Mouse (Mus musculus) lung, embryonic 15.5 days (tissue): ENCODE results near the gene Mitf. TPM values are rescaled to one million over a fixed set of nuclear protein-coding genes. Genes with fewer than 3 reads are reported as not detected.

Experiments
- ATAC-seq: fragments of 200-750 bp; cut with Nextera tagmentation; 2 replicates; pipeline ENCODE4 v1.8.0; 2017; ENCODE audit warnings: moderate number of reproducible peaks, borderline replicate concordance; ENCODE audit not compliant: low FRiP score, low TSS enrichment; ENCODE audit errors: extremely low read depth
- H3K27ac ChIP-seq: fragments of 300-500 bp; sonication (generic); 2 replicates; pipeline ENCODE4 v1.5.1; 2015; ENCODE audit warnings: moderate library complexity, mild to moderate bottlenecking, inconsistent platforms
- H3K27me3 ChIP-seq: fragments of 300-500 bp; sonication (generic); 2 replicates; pipeline ENCODE4 v1.6.1; 2015; ENCODE audit warnings: inconsistent platforms
- H3K36me3 ChIP-seq: fragments of 300-500 bp; sonication (generic); 2 replicates; pipeline ENCODE4 v1.6.1; 2015; ENCODE audit warnings: inconsistent platforms
- H3K4me1 ChIP-seq: fragments of 300-500 bp; sonication (generic); 2 replicates; pipeline ENCODE4 v1.6.1; 2015; ENCODE audit warnings: inconsistent platforms
- H3K4me2 ChIP-seq: fragments of 300-500 bp; sonication (generic); 2 replicates; pipeline ENCODE4 v1.6.1; 2015; ENCODE audit warnings: inconsistent platforms, mild to moderate bottlenecking, moderate library complexity
- H3K4me3 ChIP-seq: fragments of 300-500 bp; sonication (generic); 2 replicates; pipeline ENCODE4 v1.5.1; 2015; ENCODE audit warnings: mild to moderate bottlenecking, inconsistent platforms
- H3K9ac ChIP-seq: fragments of 300-500 bp; sonication (generic); 2 replicates; pipeline ENCODE4 v1.6.1; 2015; ENCODE audit warnings: inconsistent platforms
- H3K9me3 ChIP-seq: fragments of 300-500 bp; sonication (generic); 2 replicates; pipeline ENCODE4 v1.6.1; 2016; ENCODE audit warnings: inconsistent platforms
- WGBS: fragments of 180-500 bp; shearing (Covaris S2); methylation state at CpG from one replicate; pipeline ENCODE4 v1.1.7; 2015; 5-methylcytosine and 5-hydroxymethylcytosine counted together
- polyA plus RNA-seq: library from polyadenylated mRNA; unstranded; fragments of >200 nt; fragmentation: Nextera tagmentation; extraction: Ambion mirVana; gene quantifications from 2 replicates; pipeline ENCODE4 v1.2.1, GENCODE M21; 2015

The Mitf gene
- polyA plus RNA-seq, 1 experiment from 2014 or later: 1.9 TPM

DNA sequence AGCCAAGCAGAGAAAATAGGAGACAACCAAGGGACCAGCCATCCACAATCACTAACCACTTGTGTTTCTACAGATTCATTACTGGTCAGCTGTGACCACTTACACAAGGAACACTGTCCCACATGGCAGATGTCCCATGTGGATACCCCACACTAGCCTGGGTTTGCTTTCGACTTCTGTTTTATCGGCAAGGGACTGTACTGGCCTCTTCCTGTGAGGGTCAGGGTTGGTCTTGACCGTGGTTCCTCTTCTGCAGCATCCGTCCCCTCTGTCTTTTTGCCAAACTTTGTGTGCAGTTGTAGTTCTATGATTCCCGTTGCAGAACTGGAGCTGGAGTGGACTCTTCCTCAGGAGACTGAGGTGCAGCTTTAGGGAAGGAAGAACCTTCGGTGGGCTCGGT is 59.7 kb downstream of the Mitf start:
- Histone ChIP-seq H3K36me3 (no peaks in the 10 kb centered on the region), H3K4me3 (no peak overlapping the region), H3K4me2 (no peak overlapping the region), H3K9me3 (no peaks in the 10 kb centered on the region), H3K27me3 (no peaks in the 10 kb centered on the region), H3K27ac (no peak overlapping the region), H3K4me1 (no peaks in the 10 kb centered on the region), H3K9ac (no peak overlapping the region)
- ATAC-seq: no peak
- WGBS: 81% methylated on average over 7 of the region's 7 CpGs

DNA sequence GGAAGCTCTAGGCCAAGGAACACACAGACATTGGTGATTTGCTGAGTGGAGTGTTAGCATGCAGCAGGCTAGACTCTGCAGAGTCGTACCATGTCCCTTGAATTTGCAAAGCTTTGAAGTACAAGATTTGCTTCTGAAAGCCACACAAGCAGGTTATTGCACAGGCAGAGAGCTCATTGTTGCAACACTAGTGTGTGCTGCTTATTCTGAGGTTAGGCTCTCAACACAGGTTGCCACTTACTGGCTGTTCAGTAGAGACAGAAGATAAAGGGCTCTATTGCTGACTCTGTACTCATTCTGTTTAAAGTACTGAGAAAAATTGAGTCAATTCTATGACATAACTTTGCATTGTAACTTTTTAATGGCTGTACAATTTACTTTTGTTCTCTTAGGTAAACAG is 61.2 kb downstream of the Mitf start:
- no peak for ATAC-seq
- Histone ChIP-seq H3K36me3 (no peaks in the 10 kb centered on the region), H3K27ac (no peak overlapping the region), H3K4me1 (no peaks in the 10 kb centered on the region), H3K9ac (no peak overlapping the region), H3K27me3 (no peaks in the 10 kb centered on the region), H3K4me3 (no peak overlapping the region), H3K4me2 (no peak overlapping the region), H3K9me3 (no peaks in the 10 kb centered on the region)
- 66% methylated on average over 1 of the region's 1 CpGs for WGBS

DNA sequence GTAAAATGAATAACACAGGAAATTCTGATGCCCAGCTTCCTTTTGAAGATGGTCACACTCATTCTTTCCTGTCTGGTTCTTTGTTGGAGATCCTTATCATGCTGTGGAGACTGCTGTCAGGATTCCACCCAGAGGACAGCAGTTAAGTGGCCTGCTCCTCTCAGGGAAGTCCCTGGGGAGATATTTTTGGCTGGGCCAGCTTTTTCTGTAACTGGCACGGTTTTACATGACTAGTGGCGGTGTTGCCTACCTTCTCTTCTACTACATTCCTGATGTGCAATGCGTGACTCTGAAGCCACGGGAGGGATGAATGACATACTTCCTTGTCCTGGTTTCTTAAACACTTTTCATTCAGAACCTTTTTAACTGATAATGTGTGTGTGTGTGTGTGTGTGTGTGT is 63.1 kb downstream of the Mitf start:
- ATAC-seq: no peak

DNA sequence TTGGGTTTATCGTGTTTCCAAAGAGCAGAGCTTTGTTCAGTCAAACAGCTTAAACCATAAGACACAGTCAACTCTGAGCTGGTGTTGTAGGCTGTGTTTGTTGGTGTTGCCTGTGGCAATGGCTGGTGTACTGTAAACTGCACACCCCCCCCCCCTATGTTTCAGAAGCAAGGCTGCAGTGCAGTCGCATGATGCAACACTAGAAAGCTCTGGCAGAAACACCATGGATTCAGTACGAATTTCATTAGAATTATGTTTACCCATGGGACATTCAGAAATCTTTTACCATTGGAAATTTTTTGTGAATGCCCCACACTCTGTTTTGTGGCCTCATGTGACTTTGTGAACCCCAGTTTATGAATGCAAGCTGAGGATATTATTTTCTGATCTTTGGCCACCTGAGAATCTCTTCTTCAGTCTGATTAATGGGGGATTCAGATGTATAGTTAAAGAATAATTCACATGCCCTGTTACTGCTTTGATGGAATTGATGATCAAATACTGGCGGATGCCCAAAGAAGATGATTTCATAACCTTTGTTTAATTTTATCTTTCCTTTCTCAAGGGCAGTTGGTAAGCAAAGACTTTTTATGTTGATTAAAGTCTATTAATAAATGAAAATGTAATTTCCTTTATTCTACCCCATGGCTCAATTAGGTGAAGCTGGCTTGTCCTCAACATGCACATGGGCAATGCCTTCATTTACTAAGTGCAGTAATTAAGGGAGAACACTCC is 64.6 kb downstream of the Mitf start:
- no peak overlapping the region for H3K27ac ChIP-seq
- H3K36me3 ChIP-seq: no peaks in the 10 kb centered on the region
- WGBS: 86% methylated on average over 4 of the region's 4 CpGs
- no peak overlapping the region for H3K4me2 ChIP-seq
- no peak overlapping the region for H3K9ac ChIP-seq
- no peak for ATAC-seq
- H3K4me1 ChIP-seq: no peaks in the 10 kb centered on the region
- no peaks in the 10 kb centered on the region for H3K9me3 ChIP-seq
- no peak overlapping the region for H3K4me3 ChIP-seq
- H3K27me3 ChIP-seq: no peaks in the 10 kb centered on the region

More for the DNA sequence above, 63.1 kb downstream of the Mitf start:
- no peaks in the 10 kb centered on the region for H3K27me3 ChIP-seq
- H3K27ac ChIP-seq: no peak overlapping the region
- no peaks in the 10 kb centered on the region for H3K9me3 ChIP-seq
- H3K4me3 ChIP-seq: no peak overlapping the region
- WGBS: 78% methylated on average over 4 of the region's 4 CpGs
- no peak overlapping the region for H3K4me2 ChIP-seq
- no peaks in the 10 kb centered on the region for H3K4me1 ChIP-seq
- no peak overlapping the region for H3K9ac ChIP-seq
- H3K36me3 ChIP-seq: no peaks in the 10 kb centered on the region

DNA sequence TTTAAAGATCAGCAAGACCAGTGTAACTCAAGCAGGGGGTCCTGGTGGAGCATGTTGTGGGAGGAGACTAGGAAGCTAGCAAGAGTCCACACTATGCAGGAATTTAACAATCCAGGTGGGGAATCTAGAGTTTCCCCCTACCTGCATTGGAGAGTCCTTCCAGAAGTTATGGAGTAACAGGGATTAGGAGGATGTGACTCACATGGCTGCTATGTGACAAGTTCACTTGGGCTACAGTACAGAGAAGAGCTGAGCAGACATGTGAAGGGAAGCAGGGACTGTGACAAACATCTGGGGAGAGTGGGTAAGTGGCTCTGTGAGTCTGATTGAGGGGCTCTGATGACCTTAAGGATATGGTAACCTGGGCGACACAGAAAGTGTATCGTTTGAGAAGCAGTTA is 66.2 kb downstream of the Mitf start:
- no peak overlapping the region for H3K4me3 ChIP-seq
- no peak for ATAC-seq
- H3K27me3 ChIP-seq: no peaks in the 10 kb centered on the region
- H3K4me1 ChIP-seq: no peaks in the 10 kb centered on the region
- H3K9me3 ChIP-seq: no peaks in the 10 kb centered on the region
- no peak overlapping the region for H3K4me2 ChIP-seq
- no peak overlapping the region for H3K9ac ChIP-seq
- H3K36me3 ChIP-seq: no peaks in the 10 kb centered on the region
- H3K27ac ChIP-seq: no peak overlapping the region
- WGBS: 48% methylated on average over 2 of the region's 2 CpGs

DNA sequence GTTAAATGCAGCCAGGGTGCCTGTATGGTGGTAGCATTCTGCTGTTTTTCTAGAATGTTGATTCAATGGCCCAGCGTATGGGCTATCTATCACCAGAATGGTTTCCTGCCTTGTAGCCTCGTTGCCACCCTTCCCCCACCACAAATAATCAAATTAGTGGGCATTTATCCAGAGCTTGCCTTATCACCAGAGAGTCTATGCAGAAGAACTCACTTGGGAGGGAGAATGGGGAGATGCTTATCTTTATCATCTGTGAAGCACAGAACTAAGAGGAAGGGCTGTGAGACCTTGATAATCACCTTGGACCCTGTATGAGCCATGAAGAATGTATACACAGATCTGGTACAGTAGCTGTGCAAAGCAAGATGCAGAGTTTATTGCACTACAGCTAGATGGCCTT is 70.1 kb downstream of the Mitf start:
- 52% methylated on average over 2 of the region's 2 CpGs for WGBS
- H3K9ac ChIP-seq: no peak overlapping the region
- no peak overlapping the region for H3K4me3 ChIP-seq
- H3K36me3 ChIP-seq: no peaks in the 10 kb centered on the region
- ATAC-seq: no peak
- H3K27ac ChIP-seq: no peak overlapping the region
- H3K4me1 ChIP-seq: no peaks in the 10 kb centered on the region
- H3K27me3 ChIP-seq: no peaks in the 10 kb centered on the region
- no peak overlapping the region for H3K4me2 ChIP-seq
- H3K9me3 ChIP-seq: no peaks in the 10 kb centered on the region

DNA sequence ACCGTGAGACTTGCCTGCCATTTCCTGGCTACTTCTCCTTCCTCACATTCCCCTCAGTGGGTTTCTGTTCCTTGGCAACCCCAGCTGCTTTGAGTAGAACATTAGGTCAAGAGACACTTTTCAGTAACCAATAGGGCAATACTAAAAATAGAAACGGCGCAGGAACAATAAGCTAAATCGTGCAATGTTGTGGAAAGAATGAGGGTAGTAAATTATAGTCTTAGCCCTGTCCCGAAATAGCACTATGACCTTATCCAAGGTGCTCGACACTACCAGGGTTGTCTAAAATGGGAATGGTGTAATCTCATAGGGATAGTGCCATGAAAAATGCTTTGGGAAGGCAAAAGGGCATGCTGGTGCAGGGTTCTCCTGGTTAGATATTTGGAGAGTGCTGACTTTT is 70.6 kb downstream of the Mitf start:
- Histone ChIP-seq H3K36me3 (no peaks in the 10 kb centered on the region), H3K4me2 (no peak overlapping the region), H3K27ac (no peak overlapping the region), H3K4me1 (no peaks in the 10 kb centered on the region), H3K9me3 (no peaks in the 10 kb centered on the region), H3K4me3 (no peak overlapping the region), H3K27me3 (no peaks in the 10 kb centered on the region), H3K9ac (no peak overlapping the region)
- ATAC-seq: no peak
- 76% methylated on average over 6 of the region's 6 CpGs for WGBS

DNA sequence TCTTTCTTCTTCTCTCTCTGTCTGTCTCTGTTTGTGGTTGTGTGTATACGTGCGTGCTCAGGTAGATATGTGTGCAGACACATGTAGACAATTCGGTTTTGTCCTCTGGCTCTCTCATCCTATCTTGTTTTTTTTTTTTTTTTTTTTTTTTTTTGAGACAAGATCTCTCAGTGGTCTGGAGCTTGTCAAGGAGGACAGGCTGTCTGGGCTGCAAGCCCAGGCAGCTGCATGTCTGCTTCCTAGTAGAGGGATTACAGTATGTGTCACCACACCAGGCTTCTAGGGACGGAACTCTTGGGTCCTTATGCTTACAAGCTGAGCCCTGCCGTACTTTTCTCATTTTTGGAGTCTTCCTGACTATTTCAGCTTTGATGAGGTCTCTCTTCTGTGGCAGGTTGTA is 73.5 kb downstream of the Mitf start:
- no peaks in the 10 kb centered on the region for H3K4me1 ChIP-seq
- WGBS: 70% methylated on average over 5 of the region's 5 CpGs
- no peak overlapping the region for H3K4me2 ChIP-seq
- H3K27me3 ChIP-seq: no peaks in the 10 kb centered on the region
- no peaks in the 10 kb centered on the region for H3K9me3 ChIP-seq
- no peak overlapping the region for H3K4me3 ChIP-seq
- no peaks in the 10 kb centered on the region for H3K36me3 ChIP-seq
- no peak for ATAC-seq
- H3K9ac ChIP-seq: no peak overlapping the region
- no peak overlapping the region for H3K27ac ChIP-seq

DNA sequence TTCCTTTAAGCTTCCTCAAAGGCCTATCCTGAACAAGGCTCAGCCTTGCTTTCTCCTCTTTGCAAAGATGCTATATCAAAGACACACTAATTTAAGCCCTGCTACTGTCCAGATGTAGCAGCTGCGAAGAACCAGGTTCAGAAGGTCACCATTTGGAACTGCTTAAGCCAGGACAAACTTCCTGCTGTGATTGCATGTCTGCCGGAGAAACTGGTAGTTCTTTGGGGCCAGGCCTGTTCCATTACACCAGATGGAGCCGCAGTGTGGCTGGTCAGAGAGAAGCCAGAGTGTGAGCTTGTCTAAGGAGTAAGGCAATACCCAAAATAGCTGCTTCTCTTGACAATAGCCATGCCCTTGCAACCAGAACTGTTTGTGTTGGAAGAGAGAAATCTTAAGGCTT is 75.1 kb downstream of the Mitf start:
- H3K36me3 ChIP-seq: no peaks in the 10 kb centered on the region
- H3K9me3 ChIP-seq: no peaks in the 10 kb centered on the region
- no peaks in the 10 kb centered on the region for H3K27me3 ChIP-seq
- no peak overlapping the region for H3K4me2 ChIP-seq
- ATAC-seq: no peak
- no peak overlapping the region for H3K4me3 ChIP-seq
- H3K27ac ChIP-seq: no peak overlapping the region
- no peak overlapping the region for H3K9ac ChIP-seq
- 26% methylated on average over 3 of the region's 3 CpGs for WGBS
- H3K4me1 ChIP-seq: no peaks in the 10 kb centered on the region

DNA sequence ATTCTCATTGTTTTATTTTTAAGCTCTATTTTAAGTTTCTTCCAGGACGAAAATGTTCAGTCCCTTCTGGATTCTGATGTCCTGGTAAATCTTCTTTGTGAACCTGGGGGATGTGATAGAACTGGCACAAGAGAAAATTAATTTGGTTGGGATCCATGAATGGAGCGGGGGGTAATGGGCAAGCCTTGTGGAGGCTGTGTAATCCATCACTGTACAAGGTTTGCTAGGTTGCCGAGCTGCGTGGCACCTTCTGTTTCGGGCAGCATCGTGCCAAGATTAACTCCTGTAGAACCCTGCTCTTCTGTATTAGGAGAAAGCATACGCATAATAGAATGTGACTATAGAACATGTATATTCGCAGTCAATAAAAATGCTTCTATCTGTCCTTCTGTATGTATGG is 76.1 kb downstream of the Mitf start:
- H3K27me3 ChIP-seq: no peaks in the 10 kb centered on the region
- no peak for ATAC-seq
- H3K4me1 ChIP-seq: no peaks in the 10 kb centered on the region
- no peak overlapping the region for H3K9ac ChIP-seq
- 80% methylated on average over 8 of the region's 8 CpGs for WGBS
- H3K9me3 ChIP-seq: no peaks in the 10 kb centered on the region
- no peak overlapping the region for H3K27ac ChIP-seq
- H3K4me2 ChIP-seq: no peak overlapping the region
- H3K36me3 ChIP-seq: no peaks in the 10 kb centered on the region
- H3K4me3 ChIP-seq: no peak overlapping the region

DNA sequence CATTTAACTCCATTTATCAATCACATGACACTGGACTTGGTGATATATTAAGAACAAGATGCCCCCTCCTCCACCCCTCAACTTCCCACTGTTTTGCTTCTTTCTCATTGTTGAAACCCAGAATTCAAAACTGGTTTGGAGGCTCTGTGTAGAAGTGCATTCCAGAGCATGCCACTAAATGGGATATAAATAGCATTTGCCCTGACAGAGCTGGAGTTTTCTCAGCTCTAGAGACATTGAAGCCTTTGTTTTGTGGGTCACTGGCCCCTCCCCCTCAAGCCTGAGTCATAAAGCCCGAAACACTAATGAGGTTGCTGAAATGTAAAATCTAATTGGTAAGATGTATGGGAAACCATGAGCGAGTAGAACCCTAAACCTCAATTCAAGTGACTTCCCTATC is 76.6 kb downstream of the Mitf start:
- Histone ChIP-seq H3K4me3 (no peak overlapping the region), H3K9me3 (no peaks in the 10 kb centered on the region), H3K27ac (no peak overlapping the region), H3K4me1 (no peaks in the 10 kb centered on the region), H3K9ac (no peak overlapping the region), H3K4me2 (no peak overlapping the region), H3K27me3 (no peaks in the 10 kb centered on the region), H3K36me3 (no peaks in the 10 kb centered on the region)
- ATAC-seq: no peak
- 45% methylated on average over 2 of the region's 2 CpGs for WGBS

DNA sequence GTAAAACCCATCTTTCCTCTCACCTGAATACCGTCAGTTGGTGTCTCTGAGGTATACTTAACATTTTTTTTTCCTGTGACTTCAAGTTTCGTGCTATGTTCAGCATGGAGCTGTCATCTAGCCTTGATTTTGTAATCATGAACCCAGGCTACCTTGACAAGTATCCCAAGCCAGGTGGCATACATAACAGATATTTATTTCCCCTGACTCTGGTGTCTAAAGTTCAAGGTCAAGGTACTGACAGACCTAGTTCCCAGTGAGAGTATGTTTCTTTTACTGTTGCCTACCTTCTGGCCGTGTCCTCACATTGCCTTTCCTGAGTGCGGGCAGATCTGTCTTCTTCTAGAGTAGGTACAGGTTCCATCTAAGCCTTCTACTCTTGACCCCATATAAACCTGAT is 78.1 kb downstream of the Mitf start:
- 82% methylated on average over 4 of the region's 4 CpGs for WGBS
- no peaks in the 10 kb centered on the region for H3K4me1 ChIP-seq
- no peaks in the 10 kb centered on the region for H3K9me3 ChIP-seq
- no peak overlapping the region for H3K27ac ChIP-seq
- no peaks in the 10 kb centered on the region for H3K36me3 ChIP-seq
- no peak overlapping the region for H3K9ac ChIP-seq
- H3K4me2 ChIP-seq: no peak overlapping the region
- H3K27me3 ChIP-seq: no peaks in the 10 kb centered on the region
- ATAC-seq: no peak
- H3K4me3 ChIP-seq: no peak overlapping the region

DNA sequence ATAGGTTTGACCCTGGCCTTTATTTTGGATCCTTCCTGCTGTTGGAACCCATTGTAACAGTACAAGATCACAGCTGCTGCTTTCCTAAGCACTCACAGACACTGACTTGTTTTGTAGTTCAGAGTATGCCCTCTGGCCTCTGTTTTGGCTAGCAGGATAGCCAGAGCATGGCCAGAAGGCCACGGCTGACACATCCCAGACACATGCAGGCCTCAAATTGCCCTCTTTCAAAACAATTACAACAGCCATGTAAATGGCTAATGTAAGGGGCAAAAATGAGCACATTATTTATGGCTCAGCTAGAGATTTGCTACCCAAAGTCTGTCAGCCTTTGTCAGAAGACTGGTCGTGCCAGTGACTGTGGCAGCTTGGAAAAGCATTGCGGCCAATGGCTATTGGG is 78.8 kb downstream of the Mitf start:
- ATAC-seq: no peak
- no peak overlapping the region for H3K4me2 ChIP-seq
- H3K4me1 ChIP-seq: no peaks in the 10 kb centered on the region
- H3K27ac ChIP-seq: no peak overlapping the region
- WGBS: 79% methylated on average over 3 of the region's 3 CpGs
- H3K9me3 ChIP-seq: no peaks in the 10 kb centered on the region
- no peak overlapping the region for H3K4me3 ChIP-seq
- no peaks in the 10 kb centered on the region for H3K36me3 ChIP-seq
- H3K9ac ChIP-seq: no peak overlapping the region
- no peaks in the 10 kb centered on the region for H3K27me3 ChIP-seq
